Mouse (Mus musculus): ENCODE measurements around the gene Sfpq. TPM values are rescaled to one million over a fixed set of nuclear protein-coding genes. Genes with fewer than 3 reads are reported as not detected.

Sfpq gene
- polyA plus RNA-seq, 1 experiment from 2014 or later: 155 TPM

DNA sequence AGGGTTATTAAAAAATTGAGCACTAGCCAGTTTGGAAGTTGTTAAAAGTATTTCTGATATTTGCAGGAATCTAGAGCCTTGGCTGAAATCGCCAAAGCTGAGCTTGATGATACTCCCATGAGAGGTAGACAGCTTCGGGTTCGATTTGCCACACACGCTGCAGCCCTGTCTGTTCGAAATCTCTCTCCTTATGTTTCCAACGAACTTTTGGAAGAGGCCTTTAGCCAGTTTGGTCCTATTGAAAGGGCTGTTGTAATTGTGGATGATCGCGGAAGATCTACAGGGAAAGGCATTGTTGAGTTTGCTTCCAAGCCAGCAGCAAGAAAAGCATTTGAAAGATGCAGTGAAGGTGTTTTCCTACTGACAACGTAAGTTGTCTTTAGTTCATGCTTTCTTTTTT lies 2.1 kb downstream of the Sfpq start:
- Histone ChIP-seq H3K4me2 (ENCODE audit: low read depth) (peak overlapping the region; percentile 84), H3K4me3 (ENCODE audit: low read depth, low read length) (peak overlapping the region; percentile 100), H3K4me1 (ENCODE audit: control insufficient read depth, insufficient read depth, low read length) (peaks cover 13% of the 10 kb centered on the region), H3K27me3 (ENCODE audit: control insufficient read depth, insufficient read depth, low read length) (no peaks in the 10 kb centered on the region), H3K36me3 (ENCODE audit: control insufficient read depth, insufficient read depth, low read length) (peaks cover 12% of the 10 kb centered on the region), H3K9ac (ENCODE audit: low read length) (peak overlapping the region; percentile 100), H3K27ac (ENCODE audit: low read depth, low read length) (no peak overlapping the region), H3K9me3 (ENCODE audit: control insufficient read depth, low read length) (no peaks in the 10 kb centered on the region)
- WGBS: 7% methylated on average over 9 of the region's 9 CpGs
- ATAC-seq (ENCODE audit: insufficient read depth, low FRiP score, low TSS enrichment): no peak
- DNase-seq (ENCODE audit: low spot score): no peak

DNA sequence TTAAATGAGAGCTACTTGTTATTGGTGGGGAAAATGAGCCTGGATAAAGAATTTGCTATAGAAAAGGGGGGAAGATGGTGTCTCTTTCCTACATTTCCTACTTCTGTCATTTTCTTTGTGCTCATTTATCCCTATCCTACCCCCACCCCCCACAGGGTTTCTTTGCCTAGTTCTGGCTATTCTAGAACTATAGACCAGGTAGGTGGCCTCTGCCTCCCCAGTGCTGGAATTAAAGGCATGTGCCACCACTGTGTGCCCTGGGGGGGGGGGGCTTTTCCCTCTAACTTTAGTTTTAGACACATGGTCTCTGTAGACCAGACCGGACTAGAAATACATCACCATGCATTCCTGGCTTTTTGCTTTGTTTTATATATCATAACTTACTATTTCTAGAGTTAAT lies 3.1 kb downstream of the Sfpq start:
- ATAC-seq (ENCODE audit: insufficient read depth, low FRiP score, low TSS enrichment) (no peak), DNase-seq (ENCODE audit: low spot score) (no peak)
- Histone ChIP-seq H3K9ac (ENCODE audit: low read length) (no peak overlapping the region), H3K9me3 (ENCODE audit: control insufficient read depth, low read length) (no peaks in the 10 kb centered on the region), H3K36me3 (ENCODE audit: control insufficient read depth, insufficient read depth, low read length) (peaks cover 15% of the 10 kb centered on the region), H3K27ac (ENCODE audit: low read depth, low read length) (no peak overlapping the region), H3K4me1 (ENCODE audit: control insufficient read depth, insufficient read depth, low read length) (peaks cover 13% of the 10 kb centered on the region), H3K4me3 (ENCODE audit: low read depth, low read length) (peak overlapping the region; percentile 100), H3K27me3 (ENCODE audit: control insufficient read depth, insufficient read depth, low read length) (no peaks in the 10 kb centered on the region), H3K4me2 (ENCODE audit: low read depth) (peak overlapping the region; percentile 84)
- WGBS: 77% methylated on average over 1 of the region's 1 CpGs

DNA sequence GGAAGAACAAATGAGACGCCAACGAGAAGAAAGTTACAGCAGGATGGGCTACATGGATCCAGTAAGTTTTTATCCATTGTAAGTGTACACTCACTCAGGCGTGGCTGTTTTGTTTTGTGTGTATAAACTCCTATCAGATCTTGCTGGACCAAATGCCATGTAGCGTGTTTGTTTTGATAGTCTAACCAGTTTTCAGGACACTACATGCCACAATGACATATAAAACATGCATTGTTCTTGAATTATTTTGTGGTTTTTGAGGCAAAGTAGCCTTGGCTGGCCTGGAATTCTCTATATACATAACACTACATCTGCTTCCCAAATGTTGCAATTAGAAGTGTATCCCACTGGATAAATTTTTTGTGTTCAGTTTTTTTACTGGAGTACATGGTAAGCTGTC lies 5.7 kb downstream of the Sfpq start:
- no peak overlapping the region for H3K4me3 ChIP-seq (ENCODE audit: low read depth, low read length)
- peaks cover 13% of the 10 kb centered on the region for H3K4me1 ChIP-seq (ENCODE audit: control insufficient read depth, insufficient read depth, low read length)
- no peak overlapping the region for H3K4me2 ChIP-seq (ENCODE audit: low read depth)
- 94% methylated on average over 4 of the region's 4 CpGs for WGBS
- peaks cover 23% of the 10 kb centered on the region for H3K36me3 ChIP-seq (ENCODE audit: control insufficient read depth, insufficient read depth, low read length)
- H3K27me3 ChIP-seq (ENCODE audit: control insufficient read depth, insufficient read depth, low read length): no peaks in the 10 kb centered on the region
- no peaks in the 10 kb centered on the region for H3K9me3 ChIP-seq (ENCODE audit: control insufficient read depth, low read length)
- no peak for DNase-seq (ENCODE audit: low spot score)
- ATAC-seq (ENCODE audit: insufficient read depth, low FRiP score, low TSS enrichment): no peak
- H3K27ac ChIP-seq (ENCODE audit: low read depth, low read length): no peak overlapping the region
- H3K9ac ChIP-seq (ENCODE audit: low read length): no peak overlapping the region

DNA sequence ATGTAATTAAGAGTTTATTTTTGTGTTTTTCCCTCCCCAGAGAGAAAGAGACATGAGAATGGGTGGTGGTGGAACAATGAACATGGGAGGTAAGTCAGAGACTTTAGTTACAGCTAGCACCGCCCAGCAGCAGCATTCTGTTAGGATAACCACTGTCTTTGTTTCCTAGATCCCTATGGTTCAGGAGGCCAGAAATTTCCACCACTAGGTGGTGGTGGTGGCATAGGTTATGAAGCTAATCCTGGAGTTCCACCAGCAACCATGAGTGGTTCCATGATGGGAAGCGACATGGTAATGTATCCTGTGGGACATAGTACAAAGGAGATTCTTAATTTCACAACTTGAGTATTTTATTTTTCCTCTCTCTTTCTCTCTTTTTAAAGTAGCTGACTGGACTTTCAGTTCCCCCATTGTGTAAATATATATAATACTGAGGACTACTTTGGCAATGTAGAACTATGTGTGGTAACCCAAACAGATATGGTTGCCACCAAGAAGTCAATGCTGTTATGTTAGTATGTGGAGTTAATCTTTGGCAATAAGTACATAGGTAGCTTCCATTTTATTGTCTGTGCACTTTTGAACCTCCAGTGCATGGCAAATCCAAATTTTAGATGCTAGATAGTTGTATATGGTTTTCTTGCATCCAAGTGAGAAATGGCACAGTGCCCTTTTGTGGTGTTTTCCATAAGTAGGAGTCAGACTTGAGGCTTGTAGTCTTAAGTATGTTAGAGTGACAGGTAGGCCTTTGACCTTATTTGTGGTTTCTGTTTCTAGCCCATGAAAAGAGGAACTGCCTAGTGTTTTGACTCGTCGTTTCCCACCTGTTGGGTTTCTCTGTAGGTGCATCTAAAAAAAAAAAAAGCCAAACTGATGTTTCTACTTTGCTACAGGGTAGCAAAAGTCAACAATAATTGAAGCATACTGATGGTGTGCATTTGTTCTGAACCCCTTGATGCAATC lies 6.4 kb downstream of the Sfpq start:
- peak; percentile 51 for DNase-seq (ENCODE audit: low spot score)
- peak; percentile 27; the same call in 1 of the 2 replicates for ATAC-seq (ENCODE audit: insufficient read depth, low FRiP score, low TSS enrichment)

DNA sequence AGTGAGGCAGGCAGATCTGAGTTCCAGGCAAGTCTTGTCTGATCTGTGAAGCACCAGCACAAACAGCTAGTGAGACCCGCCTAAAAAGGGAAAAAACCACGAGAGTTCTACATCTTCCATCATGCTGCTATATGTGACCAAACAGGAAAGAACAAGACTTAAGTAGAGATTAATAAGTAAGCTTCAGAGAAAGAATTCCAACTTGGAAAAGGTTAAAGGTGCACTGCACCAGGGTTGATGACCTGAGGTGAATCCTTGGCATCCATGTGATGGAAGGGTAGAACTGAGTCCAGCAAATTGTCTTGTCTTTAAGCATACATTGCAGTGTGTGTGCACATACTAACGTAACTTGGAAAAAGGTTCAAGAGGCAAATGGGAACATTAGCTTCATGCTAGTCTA lies 16.0 kb downstream of the Sfpq start:
- no peak overlapping the region for H3K27ac ChIP-seq (ENCODE audit: low read depth, low read length)
- no peak for ATAC-seq (ENCODE audit: insufficient read depth, low FRiP score, low TSS enrichment)
- no peak overlapping the region for H3K4me3 ChIP-seq (ENCODE audit: low read depth, low read length)
- 91% methylated on average over 3 of the region's 3 CpGs for WGBS
- H3K36me3 ChIP-seq (ENCODE audit: control insufficient read depth, insufficient read depth, low read length): peaks cover 26% of the 10 kb centered on the region
- no peak overlapping the region for H3K4me2 ChIP-seq (ENCODE audit: low read depth)
- no peaks in the 10 kb centered on the region for H3K4me1 ChIP-seq (ENCODE audit: control insufficient read depth, insufficient read depth, low read length)
- no peaks in the 10 kb centered on the region for H3K9me3 ChIP-seq (ENCODE audit: control insufficient read depth, low read length)
- no peak overlapping the region for H3K9ac ChIP-seq (ENCODE audit: low read length)
- H3K27me3 ChIP-seq (ENCODE audit: control insufficient read depth, insufficient read depth, low read length): no peaks in the 10 kb centered on the region
- no peak for DNase-seq (ENCODE audit: low spot score)

More for the DNA sequence above, 6.4 kb downstream of the Sfpq start:
- Histone ChIP-seq H3K9ac (ENCODE audit: low read length) (no peak overlapping the region), H3K27me3 (ENCODE audit: control insufficient read depth, insufficient read depth, low read length) (no peaks in the 10 kb centered on the region), H3K36me3 (ENCODE audit: control insufficient read depth, insufficient read depth, low read length) (peaks cover 26% of the 10 kb centered on the region), H3K4me2 (ENCODE audit: low read depth) (no peak overlapping the region), H3K4me3 (ENCODE audit: low read depth, low read length) (no peak overlapping the region), H3K4me1 (ENCODE audit: control insufficient read depth, insufficient read depth, low read length) (peaks cover 13% of the 10 kb centered on the region), H3K9me3 (ENCODE audit: control insufficient read depth, low read length) (no peaks in the 10 kb centered on the region), H3K27ac (ENCODE audit: low read depth, low read length) (no peak overlapping the region)
- WGBS: 88% methylated on average over 4 of the region's 4 CpGs

DNA sequence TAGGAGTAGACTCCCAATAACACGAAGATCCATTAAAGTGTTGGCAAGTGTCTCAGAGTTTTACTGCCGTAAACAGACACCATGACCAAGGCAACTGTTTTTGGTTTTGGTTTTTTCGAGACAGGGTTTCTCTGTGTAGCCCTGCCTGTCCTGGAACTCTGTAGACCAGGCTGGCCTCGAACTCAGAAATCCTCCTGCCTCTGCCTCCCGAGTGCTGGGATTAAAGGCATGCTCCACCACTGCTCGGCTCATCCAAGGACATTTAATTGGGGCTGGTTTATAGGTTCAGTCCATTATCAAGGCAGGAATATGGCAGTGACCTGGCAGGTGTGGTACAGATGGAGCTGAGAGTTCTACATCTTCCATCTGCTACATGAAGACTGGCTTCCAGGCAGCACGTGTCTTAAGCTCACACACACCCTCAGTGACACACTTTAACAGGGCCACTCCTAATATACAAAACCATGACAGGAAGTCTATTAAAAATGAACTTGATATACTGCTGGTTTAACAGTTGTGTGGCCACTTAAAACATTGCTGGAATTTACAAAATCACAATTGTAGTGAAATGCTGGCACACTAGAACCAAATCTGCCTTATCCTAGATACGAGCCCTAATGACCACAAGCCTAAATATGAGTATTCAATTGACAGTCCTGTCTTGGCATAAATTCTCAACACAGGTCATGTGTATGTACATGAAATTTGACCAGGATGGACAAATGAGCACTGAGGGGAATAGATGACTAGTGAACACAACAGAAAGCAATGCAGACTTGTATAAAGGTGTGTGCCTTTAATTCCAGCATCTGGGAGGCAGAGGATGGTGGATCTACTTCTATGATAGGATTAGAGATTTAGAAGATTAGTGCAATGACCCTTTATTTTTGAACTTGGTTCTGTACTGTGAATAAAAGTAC lies 17.0 kb downstream of the Sfpq start:
- WGBS: 89% methylated on average over 8 of the region's 8 CpGs

DNA sequence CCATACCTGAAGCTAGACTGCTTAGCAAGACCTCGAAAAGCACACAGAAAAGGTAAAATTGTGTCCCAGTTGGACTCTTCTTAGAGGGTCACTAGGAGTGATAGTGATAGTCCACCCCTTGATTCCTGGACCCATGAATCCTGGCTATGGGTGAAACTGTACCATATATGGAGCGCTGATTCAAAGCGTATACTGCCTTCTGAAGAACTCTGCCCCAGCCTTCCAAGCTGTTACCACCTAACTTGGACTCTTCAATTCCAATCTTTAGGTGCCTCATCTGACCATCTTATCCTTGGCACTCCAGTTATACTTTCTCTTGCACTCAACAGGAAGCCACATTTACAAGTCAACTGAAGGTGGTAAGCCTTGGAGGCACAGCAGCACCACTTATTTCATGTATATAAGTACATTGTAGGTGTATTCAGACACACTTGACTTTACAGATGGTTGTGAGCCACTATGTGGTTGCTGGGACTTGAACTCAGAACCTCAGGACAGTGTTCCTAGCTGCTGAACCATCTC lies 17.8 kb downstream of the Sfpq start:
- ATAC-seq (ENCODE audit: insufficient read depth, low FRiP score, low TSS enrichment) (0 out of 2 replicates have a peak, but pooled peaks have one; percentile 4), DNase-seq (ENCODE audit: low spot score) (no peak)
- Histone ChIP-seq H3K4me1 (ENCODE audit: control insufficient read depth, insufficient read depth, low read length) (no peaks in the 10 kb centered on the region), H3K27ac (ENCODE audit: low read depth, low read length) (no peak overlapping the region), H3K27me3 (ENCODE audit: control insufficient read depth, insufficient read depth, low read length) (no peaks in the 10 kb centered on the region), H3K9me3 (ENCODE audit: control insufficient read depth, low read length) (no peaks in the 10 kb centered on the region), H3K4me3 (ENCODE audit: low read depth, low read length) (no peak overlapping the region), H3K9ac (ENCODE audit: low read length) (no peak overlapping the region), H3K4me2 (ENCODE audit: low read depth) (no peak overlapping the region), H3K36me3 (ENCODE audit: control insufficient read depth, insufficient read depth, low read length) (peaks cover 22% of the 10 kb centered on the region)
- 91% methylated on average over 3 of the region's 3 CpGs for WGBS

More for the DNA sequence above, 17.0 kb downstream of the Sfpq start:
- H3K27ac ChIP-seq (ENCODE audit: low read depth, low read length): no peak overlapping the region
- no peak for ATAC-seq (ENCODE audit: insufficient read depth, low FRiP score, low TSS enrichment)
- H3K4me3 ChIP-seq (ENCODE audit: low read depth, low read length): no peak overlapping the region
- H3K9me3 ChIP-seq (ENCODE audit: control insufficient read depth, low read length): no peaks in the 10 kb centered on the region
- DNase-seq (ENCODE audit: low spot score): no peak
- no peak overlapping the region for H3K9ac ChIP-seq (ENCODE audit: low read length)
- no peaks in the 10 kb centered on the region for H3K27me3 ChIP-seq (ENCODE audit: control insufficient read depth, insufficient read depth, low read length)
- no peaks in the 10 kb centered on the region for H3K4me1 ChIP-seq (ENCODE audit: control insufficient read depth, insufficient read depth, low read length)
- H3K36me3 ChIP-seq (ENCODE audit: control insufficient read depth, insufficient read depth, low read length): peaks cover 22% of the 10 kb centered on the region
- no peak overlapping the region for H3K4me2 ChIP-seq (ENCODE audit: low read depth)

DNA sequence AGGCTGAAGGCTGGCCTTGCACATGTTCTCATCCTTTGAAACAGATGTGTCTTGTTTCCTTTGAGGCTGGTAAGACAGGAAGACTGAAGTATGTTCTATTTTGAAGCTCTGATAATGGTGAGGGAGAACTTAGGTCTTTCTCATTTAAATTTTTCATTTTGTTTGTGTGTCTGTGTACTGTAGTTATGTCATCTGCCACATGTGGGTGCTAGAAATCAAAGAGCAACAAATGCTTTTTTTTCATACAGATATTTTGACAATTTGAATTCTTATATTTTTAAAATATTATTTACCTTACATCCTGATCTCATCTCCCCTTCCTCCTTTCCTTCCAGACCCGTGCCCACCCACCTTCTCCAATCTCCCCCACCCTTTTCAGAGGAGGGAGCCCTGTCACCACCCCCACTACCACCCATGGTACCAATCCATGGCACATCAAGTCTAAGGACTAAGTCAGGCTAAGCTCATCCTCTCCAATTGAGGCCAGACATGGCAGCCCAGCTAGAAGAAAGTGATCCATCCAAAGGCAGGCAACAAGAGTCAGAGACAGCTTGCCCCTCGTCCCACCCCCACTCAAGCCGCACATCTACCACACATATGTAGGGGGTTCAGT lies 18.9 kb downstream of the Sfpq start:
- WGBS: 90% methylated on average over 3 of the region's 3 CpGs
- no peak overlapping the region for H3K4me2 ChIP-seq (ENCODE audit: low read depth)
- H3K36me3 ChIP-seq (ENCODE audit: control insufficient read depth, insufficient read depth, low read length): peaks cover 18% of the 10 kb centered on the region
- H3K27me3 ChIP-seq (ENCODE audit: control insufficient read depth, insufficient read depth, low read length): no peaks in the 10 kb centered on the region
- H3K9ac ChIP-seq (ENCODE audit: low read length): no peak overlapping the region
- no peak overlapping the region for H3K27ac ChIP-seq (ENCODE audit: low read depth, low read length)
- ATAC-seq (ENCODE audit: insufficient read depth, low FRiP score, low TSS enrichment): 0 out of 2 replicates have a peak, but pooled peaks have one; percentile 36
- H3K4me1 ChIP-seq (ENCODE audit: control insufficient read depth, insufficient read depth, low read length): no peaks in the 10 kb centered on the region
- H3K9me3 ChIP-seq (ENCODE audit: control insufficient read depth, low read length): no peaks in the 10 kb centered on the region
- DNase-seq (ENCODE audit: low spot score): no peak
- H3K4me3 ChIP-seq (ENCODE audit: low read depth, low read length): no peak overlapping the region

All from neural tube, embryonic 11.5 days (tissue).